Mouse (Mus musculus): ENCODE data around the gene AC109138.7. TPM values are rescaled to one million over a fixed set of nuclear protein-coding genes. Genes with fewer than 3 reads are reported as not detected.
A peak's percentile ranks its signal among the peaks of the same experiment; 100 is the strongest.

The AC109138.7 gene
- polyA plus RNA-seq, 2 experiments from 2014 or later, result not detected

- no peak for ATAC-seq
These were observed 21.0 kb upstream of the AC109138.7 start for GRCm38 (mm10) chr19:4193129-4193528.

GRCm38 (mm10) chr19:4194021-4194724, 20.0 kb upstream of the AC109138.7 start:
- ATAC-seq, result no peak

- ATAC-seq, result no peak
These were observed 19.1 kb upstream of the AC109138.7 start for GRCm38 (mm10) chr19:4194776-4195650.

- ATAC-seq, result no peak
These were observed 18.1 kb upstream of the AC109138.7 start for GRCm38 (mm10) chr19:4196048-4196447.

DNA sequence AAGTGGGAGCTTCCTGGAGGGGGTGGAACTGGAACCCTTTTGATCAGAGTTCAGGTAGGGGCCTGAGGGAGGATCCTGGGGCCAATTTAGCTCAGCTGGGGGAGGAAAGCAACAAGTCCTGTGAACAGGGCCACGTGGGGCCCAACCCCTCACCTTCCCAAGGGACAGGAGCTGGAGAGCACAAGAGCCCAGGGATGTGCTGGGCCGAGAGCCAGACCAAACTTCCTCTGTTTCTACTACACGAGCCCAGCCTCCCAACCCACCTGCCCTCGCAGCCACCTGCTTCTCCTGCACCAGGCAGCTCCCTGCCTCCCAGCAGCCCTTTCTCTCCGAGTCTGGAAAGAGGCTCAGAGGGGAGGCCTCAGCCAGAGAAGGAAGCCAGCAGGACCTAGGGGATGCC, 17.6 kb upstream of the AC109138.7 start:
- ATAC-seq, result no peak

- ATAC-seq, result no peak
These were observed 17.0 kb upstream of the AC109138.7 start for GRCm38 (mm10) chr19:4197180-4197579.

DNA sequence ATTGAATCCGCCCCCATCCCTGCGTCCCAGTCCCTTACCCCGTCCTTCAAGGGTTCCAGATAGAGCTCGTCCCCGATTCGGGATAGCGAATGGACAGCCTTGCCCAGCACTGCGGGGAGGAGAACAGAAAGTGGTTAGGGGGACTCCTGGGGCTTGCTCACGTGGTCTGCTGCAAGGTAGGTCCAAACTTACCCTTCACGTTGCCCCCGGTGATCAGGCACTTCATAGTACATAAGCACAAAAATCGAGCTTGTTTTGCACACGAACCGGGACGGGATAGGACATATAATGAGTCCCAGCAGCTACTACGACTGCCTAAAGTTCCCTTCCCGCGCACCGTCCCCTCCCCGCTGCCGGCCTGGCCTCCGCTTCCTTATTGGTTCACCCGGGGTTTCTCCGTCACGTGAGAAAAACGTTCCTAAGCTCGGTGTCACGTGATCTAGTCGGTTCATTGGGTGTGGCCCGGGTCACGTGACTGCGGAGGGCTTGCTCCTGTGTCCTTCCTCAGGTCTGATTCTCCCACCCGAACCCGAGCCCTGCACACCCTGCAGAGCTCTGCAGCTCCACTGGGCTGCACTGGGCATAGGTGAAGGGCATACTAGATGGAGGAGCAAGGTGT, 12.8 kb upstream of the AC109138.7 start, which contains the start of gene Rad9a:
TSS of gene Rad9a (minus strand) at position 372 of the 619 bp plus-strand sequence.
- peak; percentile 53 for ATAC-seq

DNA sequence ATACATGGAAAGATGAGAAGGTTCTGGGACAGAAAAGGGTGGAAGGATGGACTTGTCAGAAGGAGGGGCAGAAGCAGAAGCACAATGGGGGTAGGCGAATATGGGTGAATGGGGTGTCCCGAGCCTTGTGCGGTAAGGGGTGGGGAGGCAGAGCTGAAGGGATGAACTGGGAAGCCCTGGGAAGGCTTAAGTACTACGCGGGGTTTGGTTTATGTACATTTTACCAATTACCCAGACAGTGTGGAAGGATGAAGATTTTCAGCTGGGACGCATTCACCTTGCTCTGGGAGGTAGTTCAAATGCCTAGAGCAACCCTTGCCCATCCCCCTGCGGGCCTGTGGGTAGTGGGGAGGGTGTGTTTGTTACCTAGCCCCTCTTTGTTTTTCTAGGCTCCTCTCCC, 12.0 kb upstream of the AC109138.7 start:
- no peak for ATAC-seq

DNA sequence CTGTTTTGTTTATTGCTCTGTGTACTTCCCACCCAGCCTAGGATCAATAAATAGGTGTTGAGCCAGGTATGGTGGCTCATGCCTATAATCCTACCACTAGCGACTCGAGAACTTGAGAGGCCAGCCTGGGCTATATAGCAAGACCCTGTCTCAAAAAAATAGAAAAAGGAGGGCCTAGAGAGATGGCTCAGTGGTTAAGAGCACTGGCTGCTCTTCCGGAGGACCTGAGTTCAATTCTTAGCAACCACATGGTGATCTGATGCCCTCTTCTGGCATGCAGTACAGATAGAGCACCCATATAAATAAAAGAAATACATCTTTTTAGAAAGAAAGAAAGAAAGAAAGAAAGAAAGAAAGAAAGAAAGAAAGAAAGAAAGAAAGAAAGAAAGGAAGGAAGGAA, 11.0 kb upstream of the AC109138.7 start:
- peak; percentile 32 for ATAC-seq

DNA sequence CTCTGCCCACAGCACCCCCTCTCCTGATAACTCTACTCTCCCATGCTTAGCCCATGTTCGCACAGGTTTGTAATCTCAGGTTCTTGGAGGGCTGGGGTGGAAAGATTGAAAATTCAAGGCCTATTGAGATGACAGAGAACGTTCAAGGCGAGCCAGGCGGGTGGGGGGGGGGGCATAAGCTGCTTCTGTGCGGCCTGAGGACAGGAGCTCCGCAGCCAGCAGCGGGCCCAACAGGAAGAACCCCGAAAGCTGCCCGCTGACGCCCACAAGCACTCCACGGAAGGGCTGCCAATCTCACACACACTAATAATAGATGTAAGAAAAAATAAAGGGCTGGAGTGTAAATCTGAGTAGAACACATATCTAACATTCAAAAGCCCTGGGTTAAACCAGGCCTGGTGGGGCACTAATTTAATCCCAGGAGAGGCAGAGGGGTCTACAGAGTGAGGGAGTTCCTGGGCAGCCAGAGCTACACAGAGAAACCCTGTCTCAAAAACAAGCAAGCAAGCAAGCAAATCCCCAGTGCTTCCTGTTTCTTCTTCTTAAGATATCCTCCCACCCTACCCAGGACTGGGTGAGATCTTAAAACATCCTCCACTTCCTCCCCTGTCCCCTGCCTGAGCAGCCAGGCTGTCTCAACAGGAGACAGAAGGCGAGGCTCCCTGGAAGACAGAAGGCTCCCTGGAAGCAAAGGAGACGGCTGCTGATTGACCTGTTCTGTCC, 10.4 kb upstream of the AC109138.7 start:
- peak; percentile 47 for ATAC-seq

DNA sequence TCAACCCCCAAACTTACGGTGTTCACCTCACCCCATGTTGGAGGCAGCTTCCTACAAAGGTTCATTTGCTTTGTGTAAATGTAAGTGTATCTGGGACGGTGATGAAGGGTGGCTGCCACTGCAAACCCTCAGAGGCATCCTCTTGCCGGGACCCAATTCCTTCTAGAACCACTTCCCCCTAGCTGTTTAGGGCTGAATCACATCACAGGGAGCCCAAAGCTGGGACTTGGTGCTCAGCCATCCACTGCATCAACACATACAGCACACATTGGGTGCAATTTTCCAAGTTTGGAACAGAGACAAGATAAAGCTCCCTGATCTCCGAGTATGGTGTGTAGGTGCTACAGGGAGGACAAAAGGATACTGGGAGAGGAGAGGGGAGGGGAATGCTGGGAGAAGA, 9.3 kb upstream of the AC109138.7 start:
- ATAC-seq, result no peak

GRCm38 (mm10) chr19:4206971-4207370, 7.2 kb upstream of the AC109138.7 start:
- ATAC-seq, result no peak

DNA sequence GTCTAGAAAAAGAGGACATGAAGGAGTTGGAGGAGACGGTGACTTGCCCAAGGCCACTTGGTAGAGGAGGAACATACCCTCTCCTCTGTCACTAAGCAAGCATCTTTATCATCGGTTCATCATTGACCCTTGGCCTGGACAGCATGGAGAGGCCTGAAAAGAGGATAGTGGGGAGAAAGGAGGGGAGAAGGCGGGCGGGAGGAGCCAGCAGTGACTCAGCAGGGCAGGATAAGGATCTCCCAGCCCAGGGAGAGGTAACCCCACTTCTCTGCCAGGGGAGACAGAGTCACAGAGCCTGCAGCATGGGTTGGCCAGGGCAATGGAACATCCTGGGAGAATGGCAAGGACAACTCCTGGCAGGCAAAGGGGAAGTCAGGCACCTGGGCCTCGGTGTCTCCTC, 5.6 kb upstream of the AC109138.7 start:
- no peak for ATAC-seq

GRCm38 (mm10) chr19:4211891-4212588, 2.1 kb upstream of the AC109138.7 start:
- no peak for ATAC-seq

GRCm38 (mm10) chr19:4213524-4213974, 608 bp upstream of the AC109138.7 start:
- ATAC-seq, result no peak

- peak; percentile 33 for ATAC-seq
These were observed 754 bp downstream of the AC109138.7 start for GRCm38 (mm10) chr19:4214771-4215450.

- no peak for ATAC-seq
These were observed 1.3 kb downstream of the AC109138.7 start for GRCm38 (mm10) chr19:4215451-4215840.

- no peak for ATAC-seq
These were observed 2.0 kb downstream of the AC109138.7 start for GRCm38 (mm10) chr19:4216041-4216685.

DNA sequence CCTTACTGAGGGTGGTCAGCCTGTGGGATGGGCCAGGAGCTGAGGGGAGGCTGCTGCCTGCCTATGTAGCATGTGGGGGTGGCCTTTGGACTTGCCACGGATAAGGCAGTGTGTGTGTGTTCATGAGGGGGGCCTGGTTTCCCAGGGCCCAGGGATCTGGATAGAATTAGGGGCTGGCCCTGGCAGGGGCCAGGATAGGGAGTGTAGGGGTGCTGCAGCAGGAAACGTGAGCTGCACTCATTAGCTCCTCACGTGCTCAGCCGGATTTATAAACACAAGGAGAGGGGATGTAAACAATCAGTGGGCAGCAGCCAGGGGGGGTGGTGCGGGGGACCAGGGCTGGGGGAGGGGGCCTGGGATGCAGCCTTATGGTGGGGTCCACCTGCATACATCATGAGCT, 3.0 kb downstream of the AC109138.7 start:
- ATAC-seq, result no peak

DNA sequence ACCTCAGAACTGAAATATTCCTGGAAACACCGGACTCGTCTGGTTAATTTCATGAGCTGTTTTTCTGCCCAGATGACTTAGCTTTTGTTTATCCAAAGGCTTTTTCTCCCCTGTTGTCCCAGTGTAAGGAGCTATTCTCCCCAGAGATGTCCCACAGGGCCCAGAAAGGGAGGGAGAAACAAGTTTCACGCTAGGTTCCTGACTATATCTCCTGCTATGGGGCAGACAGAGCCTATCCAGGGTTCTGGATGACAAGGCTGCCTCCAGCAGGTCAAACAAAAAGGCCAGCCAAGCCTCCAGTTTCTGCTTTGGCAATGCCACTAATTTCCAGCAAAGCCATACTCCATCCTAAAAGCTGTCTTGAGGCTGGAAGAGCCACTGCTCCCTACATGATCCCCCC, 3.7 kb downstream of the AC109138.7 start:
- ATAC-seq, result no peak

DNA sequence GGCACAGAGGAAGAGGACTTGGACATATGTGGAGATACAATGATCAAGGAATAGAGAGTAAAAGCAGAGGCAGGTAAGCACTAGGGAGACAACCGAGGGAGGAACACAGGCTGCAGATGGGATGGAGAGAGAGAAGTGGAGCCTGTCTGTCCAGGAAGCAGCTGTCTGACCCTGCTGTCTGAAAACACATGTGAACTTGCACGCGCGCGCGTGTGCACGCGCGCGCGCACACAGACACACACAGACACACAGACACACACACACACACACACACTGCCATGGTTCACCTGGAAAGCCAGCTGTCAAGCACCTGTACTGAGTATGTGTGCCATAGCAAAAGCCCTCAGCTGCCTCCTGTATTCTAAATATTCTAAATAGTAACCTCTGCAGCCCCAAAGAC, 4.1 kb downstream of the AC109138.7 start:
- no peak for ATAC-seq

Measured in activated CD4-positive, CD25-positive, alpha-beta regulatory T cell, adult 4 months (primary cell).